Mouse (Mus musculus): ENCODE results near the gene Nefh. TPM values are rescaled to one million over a fixed set of nuclear protein-coding genes. Genes with fewer than 3 reads are reported as not detected.

Nefh gene
- polyA plus RNA-seq (2015; fragmentation: Illumina TruSeq; extraction: RNeasy Lipid Tissue Mini Kit (QIAGEN cat#74804); ENCODE audit: insufficient read depth, low replicate concordance) = 2.3 TPM

DNA sequence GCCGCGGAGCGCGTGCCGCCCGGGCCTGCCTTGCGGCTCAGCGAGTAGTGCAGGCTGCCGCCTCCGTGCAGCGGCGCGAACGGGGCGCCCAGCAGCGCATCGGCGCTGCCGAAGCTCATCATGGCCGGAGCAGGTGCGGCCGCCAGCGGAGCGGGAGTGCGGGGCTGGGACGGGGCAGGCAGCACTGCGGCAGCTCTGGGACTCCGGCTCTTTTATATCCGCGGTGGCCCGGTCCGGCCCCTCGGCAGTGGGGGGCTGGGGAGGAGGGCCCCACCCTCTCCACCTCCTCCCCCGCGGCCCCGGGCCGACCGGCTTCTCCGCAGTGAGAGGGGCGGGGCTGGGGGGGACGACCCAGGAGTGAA, at the start of gene Nefh:
Gene Nefh (minus strand): TSS at position 252 of the 362 bp plus-strand sequence.

DNA sequence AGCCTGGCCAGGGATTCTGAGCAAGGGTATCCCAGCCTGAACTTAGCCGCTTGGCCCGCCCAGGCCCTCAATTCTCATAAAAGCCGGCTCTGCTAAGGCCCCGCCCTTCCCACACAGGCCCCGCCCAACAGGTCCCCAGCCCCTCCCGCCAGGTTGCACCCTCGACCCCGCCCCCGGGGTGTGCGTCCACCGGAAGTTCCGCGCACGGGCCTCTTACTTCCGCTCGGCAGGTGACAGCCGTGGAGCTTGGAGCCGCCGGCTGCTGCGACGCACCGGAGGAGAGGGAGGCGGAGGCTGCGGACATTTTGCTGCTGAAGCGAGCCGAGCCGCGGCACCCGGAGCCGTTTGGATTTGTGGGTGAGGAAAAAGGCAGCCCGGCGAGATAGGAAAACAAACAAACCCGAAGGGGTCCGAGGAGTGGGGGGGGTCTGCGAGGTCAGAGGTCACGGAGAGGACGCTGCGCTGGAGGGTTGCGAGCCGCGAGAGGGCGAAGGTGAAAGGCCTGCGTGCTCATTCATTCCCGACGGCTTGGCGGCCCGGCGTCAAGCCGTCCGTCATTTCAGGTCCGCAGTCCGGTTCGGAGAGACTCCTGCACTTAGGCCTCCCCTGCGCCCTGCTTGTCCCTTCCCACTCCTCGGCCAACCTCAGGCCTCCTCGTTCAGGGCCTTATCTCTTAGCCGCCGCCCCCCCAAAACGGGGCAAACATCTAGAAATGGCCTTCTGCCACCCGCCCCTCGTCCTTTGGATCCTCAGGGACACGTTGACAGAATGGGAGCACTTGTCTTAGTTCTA, 39.0 kb upstream of the Nefh start, which contains the start of gene Ap1b1:
Gene Ap1b1 (plus strand): TSS at position 130 of the 792 bp plus-strand sequence.

GRCm38 (mm10) chr11:4894848-4895816, 52.7 kb downstream of the Nefh start, which contains the start of gene Thoc5:
Thoc5 (plus strand) TSS chr11:4895320.

Other genes with a start within 250 kb of the Nefh start
- 53.9 TPM for gene Uqcr10, start 243.7 kb downstream of the Nefh start, polyA plus RNA-seq (2015; fragmentation: Illumina TruSeq; extraction: RNeasy Lipid Tissue Mini Kit (QIAGEN cat#74804); ENCODE audit: insufficient read depth, low replicate concordance)
- gene Zmat5, start 243.4 kb downstream of the Nefh start, polyA plus RNA-seq (2015; fragmentation: Illumina TruSeq; extraction: RNeasy Lipid Tissue Mini Kit (QIAGEN cat#74804); ENCODE audit: insufficient read depth, low replicate concordance) = 12.2 TPM
- gene Cabp7, start 201.3 kb downstream of the Nefh start, polyA plus RNA-seq (2015; fragmentation: Illumina TruSeq; extraction: RNeasy Lipid Tissue Mini Kit (QIAGEN cat#74804); ENCODE audit: insufficient read depth, low replicate concordance) = not detected
- 40.6 TPM for gene Nf2, start 98.5 kb downstream of the Nefh start, polyA plus RNA-seq (2015; fragmentation: Illumina TruSeq; extraction: RNeasy Lipid Tissue Mini Kit (QIAGEN cat#74804); ENCODE audit: insufficient read depth, low replicate concordance)
- 18.0 TPM for gene Nipsnap1, start 74.1 kb downstream of the Nefh start, polyA plus RNA-seq (2015; fragmentation: Illumina TruSeq; extraction: RNeasy Lipid Tissue Mini Kit (QIAGEN cat#74804); ENCODE audit: insufficient read depth, low replicate concordance)
- gene Thoc5, start 52.7 kb downstream of the Nefh start, polyA plus RNA-seq (2015; fragmentation: Illumina TruSeq; extraction: RNeasy Lipid Tissue Mini Kit (QIAGEN cat#74804); ENCODE audit: insufficient read depth, low replicate concordance) = 36.4 TPM
- 90.6 TPM for gene Ap1b1, start 38.8 kb upstream of the Nefh start, polyA plus RNA-seq (2015; fragmentation: Illumina TruSeq; extraction: RNeasy Lipid Tissue Mini Kit (QIAGEN cat#74804); ENCODE audit: insufficient read depth, low replicate concordance)
- 0.88 TPM for gene Rasl10a, start 110.1 kb upstream of the Nefh start, polyA plus RNA-seq (2015; fragmentation: Illumina TruSeq; extraction: RNeasy Lipid Tissue Mini Kit (QIAGEN cat#74804); ENCODE audit: insufficient read depth, low replicate concordance)
- gene Gas2l1, start 117.3 kb upstream of the Nefh start, polyA plus RNA-seq (2015; fragmentation: Illumina TruSeq; extraction: RNeasy Lipid Tissue Mini Kit (QIAGEN cat#74804); ENCODE audit: insufficient read depth, low replicate concordance) = 7.0 TPM
- gene Rhbdd3, start 150.9 kb upstream of the Nefh start, polyA plus RNA-seq (2015; fragmentation: Illumina TruSeq; extraction: RNeasy Lipid Tissue Mini Kit (QIAGEN cat#74804); ENCODE audit: insufficient read depth, low replicate concordance) = 6.4 TPM
- gene Ewsr1, start 151.2 kb upstream of the Nefh start, polyA plus RNA-seq (2015; fragmentation: Illumina TruSeq; extraction: RNeasy Lipid Tissue Mini Kit (QIAGEN cat#74804); ENCODE audit: insufficient read depth, low replicate concordance) = 596 TPM
- gene Emid1, start 204.2 kb upstream of the Nefh start, polyA plus RNA-seq (2015; fragmentation: Illumina TruSeq; extraction: RNeasy Lipid Tissue Mini Kit (QIAGEN cat#74804); ENCODE audit: insufficient read depth, low replicate concordance) = 7.1 TPM